Mouse (Mus musculus): ENCODE measurements around the gene Zbed6.
A peak's percentile ranks its signal among the peaks of the same experiment; 100 is the strongest.

Zbed6 gene

DNA sequence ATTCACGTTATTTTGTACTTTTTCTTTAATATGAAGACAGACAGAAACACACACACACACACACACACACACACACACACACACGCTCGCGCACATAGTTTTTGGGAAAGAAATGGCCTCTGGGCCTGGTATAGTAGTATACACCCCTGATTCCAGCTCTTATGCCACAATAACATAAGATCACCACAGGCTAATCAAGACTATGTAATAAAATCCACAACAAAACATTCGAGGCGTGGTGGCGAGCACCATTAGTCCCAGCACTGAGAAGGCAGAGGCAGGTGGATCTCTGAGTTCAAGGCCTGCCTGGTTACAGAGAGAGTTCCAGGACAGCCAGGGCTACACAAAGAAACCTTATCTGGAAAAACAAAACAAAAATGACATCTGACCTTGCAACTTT lies 2.3 kb upstream of the Zbed6 start:
- DNase-seq, result no peak

DNA sequence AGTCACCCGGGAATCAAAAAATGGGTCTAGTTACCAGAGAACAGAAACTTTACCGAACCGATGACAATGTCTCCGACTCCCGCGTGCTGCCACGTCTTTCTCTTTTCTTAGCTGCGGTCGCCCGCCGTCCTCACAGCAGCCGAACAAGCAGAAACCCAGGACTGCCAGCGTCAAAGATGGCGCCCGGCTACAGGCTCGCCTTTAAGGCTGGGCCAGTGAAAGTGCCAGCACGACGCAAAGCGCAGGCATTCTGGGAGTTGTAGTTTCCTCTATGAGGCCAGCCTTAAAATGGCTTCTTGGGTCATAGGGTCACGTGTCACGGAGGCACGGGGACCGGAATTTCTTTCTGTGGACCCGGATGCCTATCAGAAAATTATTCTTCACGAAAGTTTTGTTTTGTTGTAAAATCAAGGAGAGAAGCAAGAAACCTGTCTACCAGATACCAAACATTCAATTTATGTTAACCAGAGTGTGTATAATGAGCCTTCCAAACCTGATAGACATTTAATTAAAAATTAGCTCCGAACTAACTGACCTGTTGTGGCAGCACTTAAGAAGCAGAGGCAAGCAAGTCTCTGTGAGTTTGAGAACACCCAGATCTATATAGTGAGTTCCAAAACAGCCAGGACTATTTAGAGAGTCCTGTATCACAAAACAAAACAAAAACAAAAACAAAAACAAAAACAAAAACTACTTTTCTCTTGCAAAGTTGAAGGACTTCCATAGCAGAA lies 683 bp upstream of the Zbed6 start, which contains the start of gene Gm38394:
Gm38394 (minus strand) TSS at position 116 of the 731 bp plus-strand sequence.
- DNase-seq, result peak; percentile 98

DNA sequence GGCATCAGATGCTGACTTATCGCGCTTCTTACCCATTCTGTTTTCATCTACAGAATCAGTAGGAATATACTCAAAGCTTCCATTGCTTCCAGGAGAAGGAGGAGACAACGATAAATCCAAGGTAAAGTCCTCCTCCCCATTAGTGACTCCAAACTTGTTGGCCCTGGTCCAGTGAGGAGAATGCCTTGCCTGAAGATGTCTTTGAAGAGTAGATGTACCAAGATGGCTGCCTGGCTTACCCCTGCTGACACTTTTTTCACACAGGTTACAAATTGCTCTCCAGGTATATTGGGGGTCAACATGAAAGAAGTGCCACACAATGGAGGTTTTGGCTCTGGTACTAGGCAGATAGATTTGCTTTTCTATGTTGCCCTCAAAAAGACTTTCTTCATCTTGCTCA lies 1.8 kb downstream of the Zbed6 start:
- no peak for DNase-seq

DNA sequence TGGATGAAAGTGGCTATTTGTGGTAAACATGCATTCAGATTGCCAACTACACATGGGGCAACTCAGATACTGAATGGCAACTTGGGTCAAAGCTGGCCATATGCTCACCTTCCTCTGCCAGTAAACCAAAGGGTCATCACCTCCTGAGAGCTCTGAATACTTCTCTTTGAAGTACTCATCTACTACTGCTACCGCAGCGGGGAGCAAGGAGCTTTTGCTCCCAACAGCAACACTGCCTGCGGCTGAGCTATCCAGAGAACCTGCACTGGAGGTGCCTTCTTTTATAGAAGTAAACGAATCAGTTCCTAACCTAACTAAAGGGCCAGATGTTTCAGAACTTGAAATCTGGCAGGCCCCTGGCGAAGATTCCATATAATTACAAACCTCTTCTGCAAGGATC lies 3.9 kb downstream of the Zbed6 start:
- DNase-seq, result no peak

DNA sequence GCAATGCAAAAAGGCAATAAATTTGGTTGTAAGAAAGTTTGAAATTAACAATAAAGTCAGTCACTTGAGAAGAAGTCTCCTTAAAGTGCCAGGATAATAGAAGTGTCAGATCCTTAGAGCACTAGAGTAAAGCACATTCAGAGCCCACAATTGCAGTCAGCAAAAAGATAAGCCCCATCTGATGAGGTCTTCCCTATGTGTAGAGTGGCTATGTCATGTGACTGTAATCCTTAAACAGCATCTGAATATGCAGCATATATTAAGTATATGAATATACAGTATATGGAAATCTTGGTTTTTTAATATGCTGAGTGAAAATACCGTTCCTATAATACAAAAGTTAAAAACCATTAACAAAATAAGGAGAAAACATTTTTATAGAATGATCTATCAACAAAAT lies 7.7 kb downstream of the Zbed6 start:
- DNase-seq, result no peak

DNA sequence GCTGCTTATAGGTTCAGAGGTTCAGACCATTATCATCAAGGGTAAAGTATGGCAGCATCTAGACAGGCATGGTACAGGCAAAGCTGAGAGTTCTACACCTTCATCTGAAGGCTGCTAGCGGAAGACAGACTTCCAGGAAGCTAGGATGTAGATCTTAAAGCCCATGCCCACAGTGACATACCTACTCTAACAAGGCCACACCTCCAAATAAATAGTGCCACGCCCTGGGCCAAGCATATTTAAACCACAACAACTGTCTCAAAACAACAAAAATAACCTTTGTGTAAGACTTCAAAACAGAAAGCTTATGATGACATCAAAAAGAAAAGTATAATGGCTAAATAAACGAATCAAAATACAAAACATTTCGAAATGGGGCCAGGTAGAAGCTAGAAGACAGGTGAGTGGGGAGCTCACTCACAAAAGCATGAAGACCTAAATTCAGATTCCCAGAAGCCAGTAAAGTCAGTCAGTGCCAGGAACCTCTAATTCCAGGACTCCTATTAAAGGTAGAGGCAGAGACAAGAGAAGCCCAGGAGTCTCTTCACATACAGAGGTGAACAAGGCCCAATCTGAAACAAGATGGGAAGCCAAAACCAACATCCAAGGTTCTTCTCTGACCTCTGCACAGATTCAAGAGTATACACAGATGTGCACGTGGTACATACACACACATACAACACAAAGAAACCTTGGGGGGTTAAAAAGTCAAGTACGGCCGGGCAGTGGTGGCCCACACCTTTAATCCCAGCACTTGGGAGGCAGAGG lies 10.2 kb downstream of the Zbed6 start:
- no peak for DNase-seq

DNA sequence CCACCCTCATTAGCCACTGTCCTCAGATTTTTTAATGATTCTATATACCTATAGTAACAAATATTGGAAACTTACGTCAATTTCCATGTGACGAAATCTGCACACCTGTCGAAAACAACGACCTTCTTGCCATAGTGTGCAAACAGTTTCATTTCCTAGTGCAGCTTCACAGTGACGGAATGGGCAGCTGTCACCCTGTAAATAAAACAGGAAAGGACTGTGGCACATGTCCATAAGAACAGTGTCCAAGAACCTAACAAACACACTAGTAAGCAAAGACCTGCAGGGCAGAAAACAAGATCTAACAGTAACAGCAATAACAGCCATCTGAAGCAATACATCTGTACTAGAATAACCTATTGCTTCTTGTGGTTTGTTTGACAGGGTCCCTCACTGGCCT lies 15.0 kb downstream of the Zbed6 start:
- DNase-seq, result no peak

DNA sequence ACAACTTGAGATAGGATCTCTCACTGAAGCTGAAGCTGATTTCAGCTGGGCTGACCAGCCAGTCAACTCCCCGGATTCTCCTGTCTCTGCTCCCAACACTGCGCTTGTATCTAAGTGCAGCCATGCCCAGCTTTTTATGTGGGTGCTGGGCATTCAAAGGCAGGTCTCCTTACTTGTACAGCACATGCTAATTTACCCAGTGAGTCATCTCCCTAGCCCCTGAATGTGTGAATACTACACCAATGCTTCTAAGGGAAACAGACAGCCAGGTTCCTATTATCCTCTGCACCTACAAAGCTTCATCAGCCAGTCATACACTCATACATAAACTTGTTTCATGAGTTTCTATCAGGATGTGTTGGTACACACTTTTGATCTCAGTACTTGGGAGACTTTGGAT lies 19.5 kb downstream of the Zbed6 start:
- DNase-seq, result no peak

DNA sequence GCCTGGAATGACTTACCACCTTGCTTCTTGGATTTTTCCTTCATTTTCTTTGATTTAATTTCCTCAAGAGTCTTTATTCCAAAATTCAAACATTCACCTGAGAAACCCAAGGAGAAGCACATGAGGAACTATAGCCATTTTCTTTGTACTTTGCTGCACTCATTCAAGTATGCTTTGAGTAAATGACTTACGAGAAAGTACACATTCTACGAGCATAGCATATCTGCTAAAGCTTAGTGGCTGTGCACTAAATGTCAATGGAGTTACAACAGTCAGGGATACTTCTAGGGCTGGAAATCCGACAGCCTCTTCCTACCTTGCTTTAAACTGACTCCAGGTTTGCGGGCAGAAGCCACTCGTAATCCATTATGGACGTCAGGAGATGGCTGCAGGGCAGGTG lies 22.2 kb downstream of the Zbed6 start:
- DNase-seq, result no peak

DNA sequence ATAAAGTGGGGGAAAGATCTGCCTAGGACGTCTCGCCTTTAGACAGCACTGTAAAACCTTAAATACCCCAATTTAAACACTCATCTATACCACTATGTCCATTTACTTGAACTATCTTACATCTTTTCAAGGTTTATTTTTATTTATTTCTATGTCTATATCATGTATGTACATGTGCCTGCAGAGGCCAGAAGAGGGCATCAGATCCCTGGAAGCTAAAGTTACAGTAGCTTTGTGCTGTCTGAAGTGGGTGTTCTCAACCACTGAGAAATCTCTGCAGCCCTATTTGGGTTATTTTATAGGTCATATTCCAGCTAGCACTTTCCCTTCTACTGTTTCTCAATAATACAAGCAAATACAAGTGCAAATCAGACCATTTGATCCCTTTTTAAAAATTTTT lies 28.5 kb downstream of the Zbed6 start:
- peak; percentile 28 for DNase-seq

DNA sequence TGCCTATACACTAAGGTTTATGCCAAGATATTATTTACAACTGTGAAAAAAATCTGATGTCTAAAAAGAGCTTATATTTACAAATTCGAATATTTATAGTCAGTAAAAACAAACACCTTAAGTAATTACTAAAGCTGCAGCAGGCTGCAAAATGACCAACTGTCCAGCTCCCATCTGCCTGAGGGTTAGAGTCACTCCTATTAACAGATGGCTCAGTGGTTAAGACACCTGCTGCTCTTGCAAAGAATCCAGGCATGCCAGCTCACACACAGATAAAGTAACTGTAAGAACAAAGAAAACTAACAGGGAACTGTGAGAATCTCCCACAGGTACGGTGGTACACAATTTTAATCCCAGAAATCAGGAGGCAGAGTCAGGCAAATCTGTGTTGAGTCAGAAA lies 35.6 kb downstream of the Zbed6 start:
- DNase-seq, result no peak

DNA sequence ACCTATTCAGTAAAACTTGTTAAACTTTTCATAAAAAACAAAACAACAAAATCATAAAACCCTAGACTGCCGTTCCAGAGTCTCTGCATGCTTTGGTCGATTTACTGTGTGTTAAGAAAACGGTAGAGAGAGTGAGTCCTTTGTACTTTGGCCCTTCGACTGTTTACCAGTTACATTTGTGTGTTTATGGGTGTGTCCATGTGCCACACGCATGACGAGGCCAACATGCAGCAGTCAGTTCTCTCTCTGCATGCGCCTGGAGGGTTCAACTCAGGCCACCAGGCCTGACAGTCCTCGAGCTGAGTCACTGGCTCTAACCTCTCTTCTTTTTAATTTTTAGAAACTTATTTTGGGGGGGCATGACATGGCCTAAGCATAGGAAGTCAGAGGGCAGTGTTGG lies 42.4 kb downstream of the Zbed6 start:
- no peak for DNase-seq

DNA sequence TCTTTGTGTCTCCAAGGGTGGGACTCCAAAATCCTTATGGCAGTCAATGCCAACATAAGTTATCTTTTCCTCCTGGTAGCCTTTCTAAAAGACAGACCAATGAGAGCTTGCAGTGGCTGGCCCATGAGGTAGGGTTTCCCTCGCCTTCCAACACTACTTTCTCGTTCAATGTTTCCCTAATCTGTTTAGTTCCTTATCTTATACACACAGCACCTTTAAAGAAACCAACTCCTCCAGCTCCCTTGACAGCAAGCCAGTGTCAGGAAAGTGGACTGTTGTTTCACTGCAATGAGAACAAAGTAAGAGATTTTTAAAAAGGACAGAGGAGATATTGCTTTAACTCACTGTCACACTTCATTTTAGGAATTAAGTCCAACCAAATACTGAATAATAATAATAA lies 42.8 kb downstream of the Zbed6 start:
- DNase-seq, result no peak

DNA sequence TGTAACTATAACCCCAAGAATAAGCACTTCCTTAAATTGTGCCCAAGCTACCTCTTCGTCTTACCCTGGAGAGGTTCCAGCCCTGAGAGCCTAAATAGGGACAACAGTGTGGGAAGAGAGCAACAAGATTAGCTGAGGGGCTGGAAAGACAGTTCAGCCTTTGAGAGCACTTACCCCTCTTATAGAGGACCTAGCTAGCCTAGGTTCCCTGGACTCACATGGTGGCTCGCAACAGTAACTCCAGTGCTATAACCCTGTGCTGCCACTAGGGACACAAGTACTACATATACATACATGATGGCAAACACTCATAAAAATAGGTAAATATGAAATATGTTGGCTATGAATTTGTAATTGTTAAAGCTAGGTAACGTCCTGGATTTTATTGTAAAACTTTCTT lies 46.9 kb downstream of the Zbed6 start:
- peak; percentile 20 for DNase-seq

DNA sequence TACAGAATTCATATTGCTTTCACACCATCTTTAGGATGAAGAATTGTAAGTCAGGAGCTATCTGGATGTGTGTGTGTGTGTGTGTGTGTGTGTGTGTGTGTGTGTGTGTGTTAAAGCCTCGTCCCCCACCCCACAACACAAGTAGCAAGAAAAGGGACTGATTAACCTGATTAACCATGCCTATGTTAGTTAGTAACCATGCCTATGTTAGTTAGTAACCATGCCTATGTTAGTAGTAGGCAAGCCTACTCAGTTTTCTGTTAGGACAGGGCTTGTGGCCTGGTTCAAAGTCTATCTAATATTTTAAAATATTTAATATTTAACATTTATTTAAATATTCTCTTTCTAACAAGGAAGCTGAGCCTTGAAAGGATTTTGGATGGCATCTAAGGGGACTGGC lies 49.2 kb downstream of the Zbed6 start:
- DNase-seq, result no peak

DNA sequence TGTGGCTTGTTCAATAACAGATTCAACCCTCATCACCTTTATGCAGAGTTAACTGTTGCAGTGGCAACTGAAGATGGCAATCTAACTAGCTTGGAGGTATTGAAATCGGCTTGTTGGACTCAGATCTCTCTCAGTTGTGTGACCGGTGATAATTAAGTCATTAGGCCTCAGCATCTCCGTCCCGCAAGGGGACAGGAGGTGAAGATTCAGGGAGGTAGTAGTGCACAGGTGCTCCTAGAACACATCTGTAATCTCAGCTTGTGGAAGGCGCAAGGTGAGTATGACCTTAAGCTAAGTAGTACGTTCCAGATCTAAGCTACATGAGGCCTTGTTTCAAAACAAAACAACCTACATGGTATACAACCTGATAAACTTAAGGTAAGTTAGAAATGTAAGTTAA lies 50.1 kb downstream of the Zbed6 start:
- DNase-seq, result no peak

DNA sequence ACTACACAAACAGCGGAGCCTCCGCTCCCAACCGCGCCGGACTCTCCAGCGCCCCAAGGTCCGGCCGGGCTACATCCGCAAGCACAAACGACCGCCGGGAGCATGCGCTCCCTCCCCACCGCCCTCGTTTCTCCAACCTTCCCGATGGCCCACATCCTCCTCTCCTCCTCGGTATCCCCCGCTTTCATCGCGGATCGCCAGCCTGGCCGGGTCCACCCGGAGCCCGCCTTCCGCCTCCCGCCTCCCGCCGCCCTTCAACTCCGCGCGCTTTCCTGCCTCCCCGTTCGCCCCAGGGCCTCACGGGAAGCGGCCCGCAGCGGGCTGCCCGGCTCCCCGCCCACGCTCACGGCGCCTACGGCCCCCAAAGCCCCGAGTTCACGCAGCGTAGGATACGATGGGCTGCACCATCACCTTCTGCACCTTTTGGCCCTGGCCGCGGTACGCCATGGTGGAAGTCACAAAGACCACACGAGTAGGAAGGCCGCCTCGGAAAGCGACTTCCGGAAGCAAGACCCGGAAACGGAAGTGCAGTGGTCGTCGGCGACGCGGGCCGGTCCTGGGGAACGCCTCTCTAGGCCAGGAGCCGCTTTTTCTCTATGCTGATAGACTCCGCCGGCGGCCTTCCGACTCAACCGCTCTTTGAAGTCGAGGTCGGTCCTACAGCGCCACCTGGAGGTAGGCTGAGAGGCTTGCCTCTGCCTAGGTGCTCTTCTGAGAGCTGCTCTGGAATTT lies 50.7 kb downstream of the Zbed6 start, which contains the start of gene Snrpe:
Snrpe (minus strand) TSS at position 521 of the 732 bp plus-strand sequence.
- peak; percentile 97 for DNase-seq

Data from lung, postnatal 36 days (tissue).